Mouse (Mus musculus) lung, adult 2 months (tissue): ENCODE data around the gene Foxn3.
A peak's percentile ranks its signal among the peaks of the same experiment; 100 is the strongest.

Source experiments
- CTCF ChIP-seq: fragments of 200-500 bp; IDR thresholded peaks from 2 replicates; pipeline ENCODE4 v1.5.1; 2011; ENCODE audit warnings: mild to moderate bottlenecking, low read length, control low read depth; ENCODE audit not compliant: insufficient read depth
- POLR2A ChIP-seq: fragments of 200-500 bp; IDR thresholded peaks from 2 replicates; pipeline ENCODE4 v1.6.1; 2011; ENCODE audit warnings: low read depth, mild to moderate bottlenecking, control low read depth, low read length, borderline replicate concordance; ENCODE audit errors: extremely low read depth

- TF ChIP-seq CTCF, result 0 out of 2 replicates have a peak, but pooled peaks have one; percentile 10
- TF ChIP-seq POLR2A, result peak; percentile 38; the same call in 1 of the 2 replicates
Measured at GRCm38 (mm10) chr12:99340418-99341182, 222.8 kb downstream of the Foxn3 start.
